Mouse (Mus musculus) MEL (cell line): ENCODE data around the gene Hmcn2. TPM values are rescaled to one million over a fixed set of nuclear protein-coding genes. Genes with fewer than 3 reads are reported as not detected.
A peak's percentile ranks its signal among the peaks of the same experiment; 100 is the strongest.

Experiments used
- DNase-seq: peaks from one replicate; pipeline ENCODE4 v3.0.0; 2011; ENCODE audit warnings: low read depth, low spot score
- H3K27ac ChIP-seq: 2 replicates; pipeline ENCODE4 v1.5.1; 2012; ENCODE audit warnings: low read depth, mild to moderate bottlenecking, control low read depth, low read length, moderate library complexity; ENCODE audit not compliant: control insufficient read depth
- H3K27me3 ChIP-seq, 2 experiments: fragments of 150-350 bp in 1 of 2; sonication (generic) in 1 of 2; 2 replicates each; pipeline ENCODE4 v1.6.1; 2012; ENCODE audit warnings: low read length in 2 of 2, mild to moderate bottlenecking in 2 of 2, improper control_type of control experiment in 1 of 2, moderate library complexity in 1 of 2; ENCODE audit not compliant: insufficient read depth in 2 of 2, control insufficient read depth in 1 of 2
- H3K36me3 ChIP-seq, 2 experiments: 2 replicates each; pipeline ENCODE4 v1.6.1; 2012 to 2014; ENCODE audit warnings: low read length in 2 of 2, improper control_type of control experiment in 1 of 2, inconsistent platforms in 1 of 2, mild to moderate bottlenecking in 1 of 2; ENCODE audit not compliant: insufficient read depth in 2 of 2, control insufficient read depth in 1 of 2
- H3K4me1 ChIP-seq, 2 experiments: fragments of 150-350 bp in 1 of 2; sonication (generic) in 1 of 2; 2 replicates each; pipeline ENCODE4 v1.6.1; 2012; ENCODE audit warnings: low read length in 2 of 2, improper control_type of control experiment in 1 of 2, mild to moderate bottlenecking in 1 of 2; ENCODE audit not compliant: insufficient read depth in 2 of 2, control insufficient read depth in 1 of 2
- H3K4me3 ChIP-seq, 2 experiments: fragments of 150-350 bp in 1 of 2; sonication (generic) in 1 of 2; 2 replicates each; pipeline ENCODE4 v1.5.1; 2012; ENCODE audit warnings: low read depth in 2 of 2, low read length in 2 of 2, mild to moderate bottlenecking in 2 of 2, moderate library complexity in 2 of 2, control low read depth in 1 of 2, improper control_type of control experiment in 1 of 2; ENCODE audit not compliant: control insufficient read depth in 1 of 2, insufficient read depth in 1 of 2
- H3K79me2 ChIP-seq: 2 replicates; pipeline ENCODE4 v1.6.1; 2012; ENCODE audit warnings: mild to moderate bottlenecking, low read length, moderate library complexity; ENCODE audit not compliant: control insufficient read depth, poor library complexity, insufficient read depth
- H3K9ac ChIP-seq: 2 replicates; pipeline ENCODE4 v1.6.1; 2012; ENCODE audit warnings: low read depth, mild to moderate bottlenecking, control low read depth, low read length, moderate library complexity; ENCODE audit not compliant: control insufficient read depth, poor library complexity, severe bottlenecking
- H3K9me3 ChIP-seq: fragments of 150-350 bp; sonication (generic); replicated peaks from 2 replicates; pipeline ENCODE4 v1.6.1; 2012; ENCODE audit warnings: mild to moderate bottlenecking, low read length, improper control_type of control experiment, moderate library complexity; ENCODE audit not compliant: insufficient read depth
- CHD1 ChIP-seq: IDR thresholded peaks from 2 replicates; pipeline ENCODE4 v1.6.1; 2012; ENCODE audit warnings: low read depth, mild to moderate bottlenecking, inconsistent platforms, low read length, improper control_type of control experiment
- CHD2 ChIP-seq: IDR thresholded peaks from 2 replicates; pipeline ENCODE4 v1.6.1; 2011; ENCODE audit warnings: low read length, improper control_type of control experiment
- CTCF ChIP-seq, 3 experiments: IDR thresholded peaks in 2 of 3; conservative IDR thresholded peaks in 1 of 3; 2 replicates each; pipeline ENCODE4 v1.5.1; 2011 to 2012; ENCODE audit warnings: low read length in 3 of 3, low read depth in 2 of 3, mild to moderate bottlenecking in 2 of 3, improper control_type of control experiment in 1 of 3, inconsistent platforms in 1 of 3, mixed read lengths in 1 of 3, moderate library complexity in 1 of 3; ENCODE audit not compliant: control insufficient read depth in 1 of 3, insufficient read depth in 1 of 3, poor library complexity in 1 of 3, severe bottlenecking in 1 of 3
- ELF1 ChIP-seq: IDR thresholded peaks from 2 replicates; pipeline ENCODE4 v1.6.1; 2014; ENCODE audit warnings: low read depth, mild to moderate bottlenecking, inconsistent platforms, low read length, improper control_type of control experiment, moderate library complexity
- ETS1 ChIP-seq: IDR thresholded peaks from 2 replicates; pipeline ENCODE4 v1.6.1; 2012; ENCODE audit warnings: low read depth, mild to moderate bottlenecking, inconsistent platforms, low read length, improper control_type of control experiment, moderate library complexity
- GABPA ChIP-seq: IDR thresholded peaks from 2 replicates; pipeline ENCODE4 v1.6.1; 2012; ENCODE audit warnings: low read depth, mild to moderate bottlenecking, inconsistent platforms, low read length, improper control_type of control experiment, moderate library complexity
- GATA1 ChIP-seq: IDR thresholded peaks from 2 replicates; pipeline ENCODE4 v1.6.1; 2011; ENCODE audit warnings: low read depth, low read length, improper control_type of control experiment
- HCFC1 ChIP-seq: IDR thresholded peaks from 2 replicates; pipeline ENCODE4 v1.6.1; 2012; ENCODE audit warnings: low read depth, mild to moderate bottlenecking, inconsistent platforms, low read length, improper control_type of control experiment, moderate library complexity
- MAFK ChIP-seq: IDR thresholded peaks from 2 replicates; pipeline ENCODE4 v1.6.1; 2011; ENCODE audit warnings: low read depth, mild to moderate bottlenecking, low read length, improper control_type of control experiment, borderline replicate concordance
- MAX ChIP-seq: IDR thresholded peaks from 2 replicates; pipeline ENCODE4 v1.6.1; 2011; ENCODE audit warnings: low read length, improper control_type of control experiment
- MAZ ChIP-seq: IDR thresholded peaks from 2 replicates; pipeline ENCODE4 v1.6.1; 2012; ENCODE audit warnings: low read depth, mild to moderate bottlenecking, inconsistent platforms, low read length, improper control_type of control experiment
- MEF2A ChIP-seq: IDR thresholded peaks from 2 replicates; pipeline ENCODE4 v1.6.1; 2014; ENCODE audit warnings: low read depth, mild to moderate bottlenecking, inconsistent platforms, low read length, improper control_type of control experiment; ENCODE audit not compliant: poor library complexity, insufficient replicate concordance, severe bottlenecking; ENCODE audit errors: extremely low read depth
- MYB ChIP-seq: IDR thresholded peaks from 2 replicates; pipeline ENCODE4 v1.6.1; 2011; ENCODE audit warnings: mild to moderate bottlenecking, low read depth, low read length, improper control_type of control experiment
- MYC ChIP-seq: IDR thresholded peaks from 2 replicates; pipeline ENCODE4 v1.6.1; 2011; ENCODE audit warnings: low read depth, mild to moderate bottlenecking, low read length, improper control_type of control experiment, moderate library complexity
- POLR2AphosphoS5 ChIP-seq: IDR thresholded peaks from 2 replicates; pipeline ENCODE4 v1.6.1; 2012; ENCODE audit warnings: low read depth, borderline replicate concordance, mild to moderate bottlenecking, inconsistent platforms, low read length, moderate library complexity, mixed read lengths
- SIN3A ChIP-seq: IDR thresholded peaks from 2 replicates; pipeline ENCODE4 v1.6.1; 2012; ENCODE audit warnings: low read length, improper control_type of control experiment, inconsistent platforms
- TBP ChIP-seq: IDR thresholded peaks from 2 replicates; pipeline ENCODE4 v1.8.0; 2011; ENCODE audit warnings: low read depth, low read length, improper control_type of control experiment
- USF1 ChIP-seq: IDR thresholded peaks from 2 replicates; pipeline ENCODE4 v1.6.1; 2014; ENCODE audit warnings: low read depth, mild to moderate bottlenecking, inconsistent platforms, low read length, improper control_type of control experiment, moderate library complexity
- ZMIZ1 ChIP-seq: IDR thresholded peaks from 2 replicates; pipeline ENCODE4 v1.6.1; 2012; ENCODE audit warnings: low read depth, mild to moderate bottlenecking, inconsistent platforms, low read length, improper control_type of control experiment, moderate library complexity
- ZNF384 ChIP-seq: IDR thresholded peaks from 2 replicates; pipeline ENCODE4 v1.6.1; 2012; ENCODE audit warnings: low read depth, mild to moderate bottlenecking, inconsistent platforms, low read length, improper control_type of control experiment
- polyA plus RNA-seq, 2 experiments: library from polyadenylated mRNA; stranded (reverse) in 1 of 2; unstranded in 1 of 2; fragments of >175 nt in 1 of 2; fragments of >200 nt in 1 of 2; gene quantifications; 2 replicates each; pipeline versions ENCODE4 v1.2.1 to v1.2.4; 2012; ENCODE audit warnings: low replicate concordance in 2 of 2, low read depth in 1 of 2; ENCODE audit not compliant: insufficient read length in 2 of 2, insufficient read depth in 1 of 2, missing spikeins in 1 of 2
- total RNA-seq: library from RNA; depleted of rRNA; stranded (reverse); fragments of 300-350 nt; gene quantifications from 2 replicates; pipeline ENCODE4 v1.2.3, GENCODE M21; 2012

Hmcn2 gene
- total and polyA plus RNA-seq, 3 experiments, result 0.18 TPM; not detected in 2

- no peaks in the 10 kb centered on the region for H3K9me3 ChIP-seq
- DNase-seq, result no peak
- H3K27ac ChIP-seq, result no peak overlapping the region
- H3K36me3 ChIP-seq, result peaks cover 0 to 6% of the 10 kb centered on the region in 2 experiments; a peak in 1 of 4 replicates
- no peaks in the 10 kb centered on the region for H3K79me2 ChIP-seq
- no peaks in the 10 kb centered on the region for H3K27me3 ChIP-seq
- H3K4me1 ChIP-seq, result peaks cover 6 to 17% of the 10 kb centered on the region in 2 experiments
- TF ChIP-seq HCFC1 (no peak), ZMIZ1 (no peak), MYB (no peak), ELF1 (no peak), ZNF384 (no peak), MEF2A (no peak), MAFK (no peak), MYC (no peak), CHD2 (no peak), CHD1 (no peak), GATA1 (no peak), GABPA (no peak), MAZ (no peak), SIN3A (no peak), USF1 (no peak), CTCF (IDR thresholded peaks at IDR 0.05 in 2 of 3, conservative IDR thresholded peaks at IDR 0.05 in 1 of 3; ENCODE audit: control insufficient read depth in 1 of 3, insufficient read depth in 1 of 3, low read depth in 2 of 3, low read length in 3 of 3, poor library complexity in 1 of 3, severe bottlenecking in 1 of 3) (no peak), TBP (no peak), POLR2AphosphoS5 (no peak)
- no peak overlapping the region for H3K4me3 ChIP-seq
- H3K9ac ChIP-seq, result no peak overlapping the region
Measured at GRCm38 (mm10) chr2:31448756-31449440, 134.7 kb downstream of the Hmcn2 start.

GRCm38 (mm10) chr2:31449441-31449815 lies 135.2 kb downstream of the Hmcn2 start:
- H3K4me1 ChIP-seq, result peaks cover 6 to 17% of the 10 kb centered on the region in 2 experiments

More at GRCm38 (mm10) chr2:31449441-31449815, 135.2 kb downstream of the Hmcn2 start:
- TF ChIP-seq CTCF (IDR thresholded peaks at IDR 0.05 in 2 of 3, conservative IDR thresholded peaks at IDR 0.05 in 1 of 3; ENCODE audit: control insufficient read depth in 1 of 3, insufficient read depth in 1 of 3, low read depth in 2 of 3, low read length in 3 of 3, poor library complexity in 1 of 3, severe bottlenecking in 1 of 3) (no peak), MAX (no peak), ETS1 (peak; percentile 86), CHD2 (no peak)
- no peaks in the 10 kb centered on the region for H3K9me3 ChIP-seq
- DNase-seq, result peak; percentile 39
- H3K36me3 ChIP-seq, result peaks cover 0 to 6% of the 10 kb centered on the region in 2 experiments; a peak in 1 of 4 replicates
- H3K9ac ChIP-seq, result no peak overlapping the region
- no peaks in the 10 kb centered on the region for H3K79me2 ChIP-seq
- no peak overlapping the region for H3K27ac ChIP-seq
- no peaks in the 10 kb centered on the region for H3K27me3 ChIP-seq
- no peak overlapping the region for H3K4me3 ChIP-seq
